Comparison of ENCODE assay signal across 32 mouse cellular contexts in genomic region chr16:30436276-30436675, GRCm38 (mm10).
"Had no signal": no experiment of that assay in that cellular context is flagged by ENCODE, and none has a peak within 500 bp of the region (broad histone marks: within the 10 kb centered on the region; RNA-seq: fewer than 3 reads in every experiment).

No protein-coding gene starts in this region.

- H3K4me3 ChIP-seq: heart, embryonic 15.5 days; hindbrain, embryonic 10.5 days; hindbrain, embryonic 12.5 days; hindbrain, embryonic 13.5 days; hindbrain, embryonic 15.5 days; intestine, embryonic 15.5 days; kidney, embryonic 15.5 days; layer of hippocampus, adult 2 months; left cerebral cortex, adult 2 months had no signal

- H3K27ac ChIP-seq: heart, embryonic 15.5 days; hindbrain, embryonic 10.5 days; hindbrain, embryonic 12.5 days; hindbrain, embryonic 13.5 days; hindbrain, embryonic 14.5 days; hindbrain, embryonic 15.5 days; hindbrain, postnatal 0 days; intestine, embryonic 15.5 days; kidney, embryonic 15.5 days; kidney, postnatal 0 days; layer of hippocampus, adult 2 months; left cerebral cortex, adult 2 months had no signal

- ATAC-seq: hindbrain, embryonic 16.5 days; hindbrain, postnatal 0 days; inflammation-experienced regulatory T-cells, adult 6 months; intestine, embryonic 15.5 days; intestine, embryonic 16.5 days; intestine, postnatal 0 days had no signal

- DNase-seq: heart, postnatal 10 days; heart, postnatal 14 days; heart, postnatal 36 days; heart, postnatal 4 days; kidney, adult 11 months; kidney, adult 18-20 months; kidney, adult 2 months; kidney, adult 8-10 months; kidney, adult 9 months; kidney, postnatal 10 days; kidney, postnatal 14 days; kidney, postnatal 25 days; kidney, postnatal 36 days; kidney, postnatal 4 days; layer of hippocampus, adult 9-11 months; layer of hippocampus, postnatal 36 days had no signal
